Mouse (Mus musculus): ENCODE data around the gene Prss28. TPM values are rescaled to one million over a fixed set of nuclear protein-coding genes. Genes with fewer than 3 reads are reported as not detected.

The Prss28 gene
- total and polyA plus RNA-seq, 3 experiments, result not detected

DNA sequence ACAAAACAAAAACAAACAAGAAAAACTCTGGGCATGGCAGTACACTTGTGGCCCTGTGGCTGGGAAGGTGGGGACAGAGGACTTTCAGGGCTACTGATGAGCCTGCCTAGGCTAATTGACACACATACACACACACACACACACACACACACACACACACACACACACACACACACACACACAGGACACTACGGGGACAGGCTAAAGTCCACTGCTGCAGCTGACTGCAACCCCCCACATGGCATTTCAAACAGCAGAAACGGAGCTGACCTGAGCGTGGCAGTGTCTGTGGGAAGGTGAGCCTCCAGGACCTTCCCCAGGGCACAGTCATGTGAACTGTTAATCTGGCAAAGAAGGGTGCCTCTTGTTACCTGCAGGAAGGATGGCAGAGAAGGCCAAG, 33.0 kb downstream of the Prss28 start:
- TF ChIP-seq MAZ (IDR thresholded peaks at IDR 0.05; ENCODE audit: low read depth, low read length) (no peak), ZKSCAN1 (IDR thresholded peaks at IDR 0.05; ENCODE audit: borderline replicate concordance, low read depth, low read length) (no peak), JUND (conservative IDR thresholded peaks at IDR 0.05; ENCODE audit: low read depth, low read length) (no peak), JUN (IDR thresholded peaks at IDR 0.05; ENCODE audit: insufficient read depth, low read depth, low read length) (no peak), IRF4 (IDR thresholded peaks at IDR 0.05; ENCODE audit: low read depth, low read length) (no peak), EP300 (IDR thresholded peaks at IDR 0.05; ENCODE audit: low read length) (no peak), BHLHE40 (IDR thresholded peaks at IDR 0.05; ENCODE audit: low read depth, low read length) (no peak), TBP (conservative IDR thresholded peaks at IDR 0.05; ENCODE audit: low read depth, low read length) (no peak), TCF12 (IDR thresholded peaks at IDR 0.05; ENCODE audit: low read depth, low read length) (no peak)
- no peaks in the 10 kb centered on the region for H3K79me2 ChIP-seq (replicated peaks; ENCODE audit: control insufficient read depth, extremely low read depth, insufficient read depth, poor library complexity, severe bottlenecking)
- no peak overlapping the region for H3K4me2 ChIP-seq (ENCODE audit: insufficient read depth, low read depth, poor library complexity, severe bottlenecking)
- peaks cover 24% of the 10 kb centered on the region for H3K9me3 ChIP-seq (replicated peaks; ENCODE audit: low read length)
- H3K27me3 ChIP-seq (replicated peaks), result peaks cover 89% of the 10 kb centered on the region
- H3K4me3 ChIP-seq (replicated peaks in 1 of 3; ENCODE audit: low read depth in 2 of 3, low read length in 2 of 3, poor library complexity in 1 of 3), result no peak overlapping the region
- no peaks in the 10 kb centered on the region for H3K36me3 ChIP-seq (replicated peaks in 1 of 2; ENCODE audit: control insufficient read depth in 1 of 2, insufficient read depth in 1 of 2, low read length in 1 of 2)
- no peak overlapping the region for H3K27ac ChIP-seq (ENCODE audit: insufficient read depth, low read depth)
- in situ Hi-C loops (cut with MboI; ENCODE audit: low pct_ligation_motif_present, low pct_unique_long_range_greater_than_20kb, low sequenced_read_pairs), result no loop called here
- no peaks in the 10 kb centered on the region for H3K4me1 ChIP-seq (ENCODE audit: control insufficient read depth in 1 of 2, insufficient read depth in 2 of 2)
- no peak overlapping the region for H3K9ac ChIP-seq (ENCODE audit: insufficient read depth, low read depth)
- DNase-seq (ENCODE audit: extremely low read depth), result no peak
- dilution Hi-C loops (cut with MboI; ENCODE audit: extremely low pct_ligation_motif_present, extremely low pct_unique_long_range_greater_than_20kb, low sequenced_read_pairs), result no loop called here

DNA sequence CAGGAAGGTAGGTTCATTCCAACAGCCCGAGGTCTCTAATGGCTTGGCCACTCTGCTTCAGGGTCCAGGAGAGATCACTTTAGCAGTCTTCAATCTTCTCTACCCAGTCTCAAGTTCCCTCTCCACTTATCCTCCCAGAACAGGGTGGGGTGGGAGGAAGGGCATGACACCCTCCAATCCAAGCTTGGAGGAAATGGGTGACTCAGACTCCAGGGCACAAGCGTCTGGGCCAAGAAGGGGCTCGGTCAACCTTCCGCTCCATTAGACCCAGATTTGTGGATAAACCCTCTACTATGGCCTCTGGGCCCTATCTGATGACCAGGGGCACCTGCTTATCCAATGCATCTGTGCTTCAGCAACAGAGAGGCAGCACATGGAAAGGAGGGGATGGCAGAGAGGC, 37.0 kb downstream of the Prss28 start, which contains the start of gene Tpsab1:
Tpsab1 (minus strand) TSS at position 101 of the 400 bp plus-strand sequence.
- TF ChIP-seq POLR2A (IDR thresholded peaks at IDR 0.05; ENCODE audit: low read depth, low read length) (no peak), SMC3 (IDR thresholded peaks at IDR 0.05; ENCODE audit: low read depth, low read length) (no peak), POLR2AphosphoS2 (IDR thresholded peaks at IDR 0.05; ENCODE audit: low read depth, low read length) (no peak), CHD2 (IDR thresholded peaks at IDR 0.05; ENCODE audit: low read length) (no peak), RAD21 (IDR thresholded peaks at IDR 0.05; ENCODE audit: low read depth, low read length) (no peak), MAZ (IDR thresholded peaks at IDR 0.05; ENCODE audit: low read depth, low read length) (no peak), MXI1 (IDR thresholded peaks at IDR 0.05; ENCODE audit: low read depth, low read length) (no peak), CHD1 (IDR thresholded peaks at IDR 0.05; ENCODE audit: low read depth, low read length) (no peak), IRF4 (IDR thresholded peaks at IDR 0.05; ENCODE audit: low read depth, low read length) (no peak), E2F4 (IDR thresholded peaks at IDR 0.05; ENCODE audit: insufficient replicate concordance, low read depth, low read length) (no peak), CTCF (conservative IDR thresholded peaks at IDR 0.05 in 1 of 2, IDR thresholded peaks at IDR 0.05 in 1 of 2; ENCODE audit: low read depth in 2 of 2, low read length in 2 of 2) (no peak), PAX5 (IDR thresholded peaks at IDR 0.05; ENCODE audit: low read length) (no peak), MAFK (IDR thresholded peaks at IDR 0.05; ENCODE audit: insufficient replicate concordance, low read length) (no peak), SIN3A (IDR thresholded peaks at IDR 0.05; ENCODE audit: low read length) (no peak), ETS1 (conservative IDR thresholded peaks at IDR 0.05; ENCODE audit: low read depth, low read length) (no peak), KAT2A (IDR thresholded peaks at IDR 0.05; ENCODE audit: insufficient replicate concordance, low read length) (no peak)
- Histone ChIP-seq H3K36me3 (replicated peaks in 1 of 2; ENCODE audit: control insufficient read depth in 1 of 2, insufficient read depth in 1 of 2, low read length in 1 of 2) (no peaks in the 10 kb centered on the region), H3K4me3 (replicated peaks in 1 of 3; ENCODE audit: low read depth in 2 of 3, low read length in 2 of 3, poor library complexity in 1 of 3) (no peak within 1 kb of the TSS), H3K9ac (ENCODE audit: insufficient read depth, low read depth) (no peak within 1 kb of the TSS), H3K9me3 (replicated peaks; ENCODE audit: low read length) (no peaks in the 10 kb centered on the region), H3K27me3 (replicated peaks) (peaks cover 87% of the 10 kb centered on the region), H3K4me1 (ENCODE audit: control insufficient read depth in 1 of 2, insufficient read depth in 2 of 2) (no peaks in the 10 kb centered on the region), H3K79me2 (replicated peaks; ENCODE audit: control insufficient read depth, extremely low read depth, insufficient read depth, poor library complexity, severe bottlenecking) (no peaks in the 10 kb centered on the region), H3K4me2 (ENCODE audit: insufficient read depth, low read depth, poor library complexity, severe bottlenecking) (no peak within 1 kb of the TSS), H3K27ac (ENCODE audit: insufficient read depth, low read depth) (no peak within 1 kb of the TSS)
- dilution Hi-C loops (cut with MboI; ENCODE audit: extremely low pct_ligation_motif_present, extremely low pct_unique_long_range_greater_than_20kb, low sequenced_read_pairs) (no loop called here), in situ Hi-C loops (cut with MboI; ENCODE audit: low pct_ligation_motif_present, low pct_unique_long_range_greater_than_20kb, low sequenced_read_pairs) (no loop called here)
- DNase-seq (ENCODE audit: extremely low read depth), result no peak
